Mouse (Mus musculus): ENCODE results near the gene Tbx2.

GRCm38 (mm10) chr11:85799456-85799855 lies 32.9 kb upstream of the Tbx2 start:
- TF ChIP-seq CTCF (IDR thresholded peaks at IDR 0.05) (no peak), POLR2A (IDR thresholded peaks at IDR 0.05; ENCODE audit: insufficient read depth, low read depth, low read length) (no peak), EP300 (IDR thresholded peaks at IDR 0.05; ENCODE audit: insufficient read depth, low read depth, low read length) (no peak)

All from heart, adult 2 months (tissue).